Mouse (Mus musculus) embryonic facial prominence, embryonic 14.5 days (tissue): ENCODE results near the gene Efna1. TPM values are rescaled to one million over a fixed set of nuclear protein-coding genes. Genes with fewer than 3 reads are reported as not detected.

Source experiments
- ATAC-seq: fragments of 200-750 bp; cut with Nextera tagmentation; 2 replicates; pipeline ENCODE4 v1.8.0; 2017; ENCODE audit warnings: low read depth, moderate number of reproducible peaks, moderate TSS enrichment
- DNase-seq: peaks from one replicate; pipeline ENCODE4 v3.0.0-alpha.2; 2015; ENCODE audit warnings: low spot score
- H3K27ac ChIP-seq: fragments of 300-500 bp; sonication (generic); replicated peaks from 2 replicates; pipeline ENCODE4 v1.5.1; 2014; ENCODE audit warnings: low read depth, mild to moderate bottlenecking, low read length, moderate library complexity
- H3K27me3 ChIP-seq: fragments of 300-500 bp; sonication (generic); replicated peaks from 2 replicates; pipeline ENCODE4 v1.6.1; 2014; ENCODE audit warnings: low read length; ENCODE audit not compliant: control insufficient read depth, insufficient read depth
- H3K36me3 ChIP-seq: fragments of 300-500 bp; sonication (generic); 2 replicates; pipeline ENCODE4 v1.6.1; 2014; ENCODE audit warnings: low read length, mixed read lengths; ENCODE audit not compliant: control insufficient read depth, insufficient read depth
- H3K4me1 ChIP-seq: fragments of 300-500 bp; sonication (generic); 2 replicates; pipeline ENCODE4 v1.6.1; 2014; ENCODE audit warnings: antibody characterized with exemption, low read length; ENCODE audit not compliant: control insufficient read depth, insufficient read depth
- H3K4me2 ChIP-seq: fragments of 300-500 bp; sonication (generic); 2 replicates; pipeline ENCODE4 v1.6.1; 2014; ENCODE audit warnings: low read depth, mild to moderate bottlenecking, low read length, moderate library complexity, mixed read lengths
- H3K4me3 ChIP-seq: fragments of 300-500 bp; sonication (generic); 2 replicates; pipeline ENCODE4 v1.5.1; 2014; ENCODE audit warnings: low read depth, mild to moderate bottlenecking, low read length
- H3K9ac ChIP-seq: fragments of 300-500 bp; sonication (generic); 2 replicates; pipeline ENCODE4 v1.6.1; 2014; ENCODE audit warnings: low read depth, mild to moderate bottlenecking, low read length, moderate library complexity, mixed read lengths
- H3K9me3 ChIP-seq: fragments of 300-500 bp; sonication (generic); 2 replicates; pipeline ENCODE4 v1.6.1; 2016; ENCODE audit warnings: low read length; ENCODE audit not compliant: control insufficient read depth
- WGBS: fragments of 180-500 bp; shearing (Covaris S2); extraction: QIAGEN DNeasy Blood & Tissue Kit; methylation state at CpG from one replicate; pipeline ENCODE4 v1.1.7; 2014; 5-methylcytosine and 5-hydroxymethylcytosine counted together
- polyA plus RNA-seq: library from polyadenylated mRNA; unstranded; fragments of >200 nt; fragmentation: Nextera tagmentation; extraction: Ambion mirVana; gene quantifications from 2 replicates; pipeline ENCODE4 v1.2.1, GENCODE M21; 2014

The Efna1 gene
- polyA plus RNA-seq, 1 experiment from 2014 or later: 33.8 TPM

DNA sequence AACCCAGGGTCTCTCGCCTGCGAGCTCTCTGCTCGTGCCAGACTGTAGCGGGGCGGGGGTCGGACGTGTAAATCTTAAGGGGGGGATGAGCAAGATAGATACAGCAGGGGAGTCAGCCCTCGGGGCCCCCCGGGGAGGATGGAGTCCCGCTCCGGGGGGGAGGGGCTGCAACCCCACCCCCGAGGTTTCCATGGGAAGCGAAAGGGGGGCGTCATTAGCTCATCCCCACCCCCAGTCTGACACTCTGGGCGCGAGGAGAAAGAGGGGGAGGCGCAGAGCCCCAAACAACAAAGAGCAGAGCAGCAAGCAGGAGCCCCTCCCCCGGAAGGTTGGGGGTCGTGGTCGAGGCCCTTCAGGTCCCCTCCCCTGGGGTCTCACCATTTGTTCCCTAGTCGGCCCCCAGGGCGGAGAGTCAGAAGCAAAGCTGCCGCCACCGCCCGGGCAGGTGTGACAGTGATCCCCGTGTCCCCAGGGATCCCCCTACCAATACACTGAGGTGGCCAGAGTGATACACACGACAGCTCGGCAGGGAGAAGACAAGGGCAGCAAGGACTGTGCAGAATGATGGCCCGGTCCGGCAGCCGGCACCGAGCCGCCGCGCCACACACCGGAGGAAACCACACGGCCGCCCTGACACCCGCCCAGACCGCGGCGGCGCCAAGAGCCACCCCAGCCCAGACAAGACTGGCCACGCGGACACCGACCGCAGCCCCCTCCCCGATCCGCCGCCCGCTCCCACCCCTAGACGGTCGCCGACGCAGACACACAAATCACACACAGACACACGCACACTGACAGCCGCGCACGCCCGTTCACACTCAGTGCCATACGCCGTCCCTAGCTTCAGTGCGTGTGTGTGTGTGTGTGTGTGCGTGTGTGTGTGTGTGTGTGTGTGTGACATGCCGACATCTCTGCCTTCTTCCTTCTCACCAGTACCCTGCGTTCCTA, 40.5 kb upstream of the Efna1 start:
- Histone ChIP-seq H3K4me2 (peak overlapping the region; percentile 97), H3K9me3 (no peaks in the 10 kb centered on the region), H3K9ac (peak overlapping the region; percentile 73), H3K36me3 (no peaks in the 10 kb centered on the region), H3K27me3 (peaks cover 31% of the 10 kb centered on the region), H3K27ac (no peak overlapping the region; the same call in none of the 2 replicates), H3K4me1 (peaks cover 39% of the 10 kb centered on the region), H3K4me3 (peak overlapping the region; percentile 70)
- under 1% methylated on average over 49 of the region's 66 CpGs for WGBS
- ATAC-seq (no peak), DNase-seq (peak; percentile 30)

DNA sequence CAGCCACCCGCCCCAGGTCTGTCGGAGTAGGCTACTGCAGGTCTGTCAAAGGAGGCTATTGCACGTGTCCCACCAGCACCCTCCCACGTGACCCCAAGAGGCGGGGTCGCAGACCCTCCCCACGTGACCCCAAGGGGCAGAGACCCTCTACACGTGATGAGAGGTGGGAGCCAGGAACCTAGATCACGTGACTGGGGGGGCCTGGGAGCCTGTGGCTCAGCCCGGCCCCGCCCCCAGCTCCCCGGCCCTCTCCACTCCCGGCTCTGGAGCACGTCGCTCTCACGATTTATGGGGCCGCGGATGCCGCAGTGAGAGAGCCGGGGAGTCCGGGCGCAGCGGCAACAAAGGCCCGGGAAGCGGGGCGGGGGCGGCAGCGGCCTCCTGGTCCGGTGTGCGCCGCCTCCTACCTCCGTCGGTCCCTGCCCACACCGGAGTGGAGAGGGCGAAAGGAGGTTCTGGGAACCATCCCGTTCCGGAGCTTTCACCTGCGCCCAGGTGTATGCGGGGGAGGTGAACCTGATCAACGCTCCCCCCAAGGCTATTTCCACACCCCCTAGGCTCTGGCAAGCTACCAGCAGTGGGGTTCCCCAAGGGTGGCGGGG, 39.7 kb upstream of the Efna1 start:
- H3K36me3 ChIP-seq: no peaks in the 10 kb centered on the region
- peak overlapping the region; percentile 70 for H3K4me3 ChIP-seq
- DNase-seq (peak; percentile 65), ATAC-seq (no peak)
- 2% methylated on average over 12 of the region's 41 CpGs for WGBS
- no peak overlapping the region; the same call in 1 of the 2 replicates for H3K27ac ChIP-seq
- no peaks in the 10 kb centered on the region for H3K9me3 ChIP-seq
- H3K4me2 ChIP-seq: peak overlapping the region; percentile 97
- peak overlapping the region; percentile 73 for H3K9ac ChIP-seq
- H3K27me3 ChIP-seq: peaks cover 31% of the 10 kb centered on the region
- H3K4me1 ChIP-seq: peaks cover 45% of the 10 kb centered on the region

GRCm38 (mm10) chr3:89319591-89320350, 38.8 kb upstream of the Efna1 start:
- ATAC-seq (no peak), DNase-seq (peak; percentile 34)
- H3K27me3 ChIP-seq: peaks cover 31% of the 10 kb centered on the region
- peak overlapping the region; percentile 59 for H3K9ac ChIP-seq
- WGBS: 4% methylated on average over 32 of the region's 58 CpGs
- peak overlapping the region; percentile 97 for H3K4me2 ChIP-seq
- H3K4me1 ChIP-seq: peaks cover 54% of the 10 kb centered on the region
- H3K27ac ChIP-seq: peak overlapping the region; percentile 55
- H3K36me3 ChIP-seq: no peaks in the 10 kb centered on the region
- peak overlapping the region; percentile 70 for H3K4me3 ChIP-seq
- no peaks in the 10 kb centered on the region for H3K9me3 ChIP-seq

GRCm38 (mm10) chr3:89318971-89319590, 38.1 kb upstream of the Efna1 start:
- H3K27me3 ChIP-seq: peaks cover 31% of the 10 kb centered on the region
- H3K4me1 ChIP-seq: peaks cover 57% of the 10 kb centered on the region
- H3K4me3 ChIP-seq: peak overlapping the region; percentile 70
- ATAC-seq (peak; percentile 19; the same call in 1 of the 2 replicates), DNase-seq (peak; percentile 60)
- H3K27ac ChIP-seq: no peak overlapping the region
- peak overlapping the region; percentile 97 for H3K4me2 ChIP-seq
- no peaks in the 10 kb centered on the region for H3K36me3 ChIP-seq
- H3K9ac ChIP-seq: peak overlapping the region; percentile 59; the same call in 1 of the 2 replicates
- no peaks in the 10 kb centered on the region for H3K9me3 ChIP-seq
- WGBS: 7% methylated on average over 20 of the region's 21 CpGs

- Histone ChIP-seq H3K4me1 (peaks cover 57% of the 10 kb centered on the region), H3K4me2 (no peak overlapping the region), H3K9ac (no peak overlapping the region), H3K36me3 (no peaks in the 10 kb centered on the region), H3K27ac (no peak overlapping the region), H3K27me3 (peaks cover 31% of the 10 kb centered on the region), H3K4me3 (no peak overlapping the region), H3K9me3 (no peaks in the 10 kb centered on the region)
- no peak for ATAC-seq
- 52% methylated on average over 5 of the region's 8 CpGs for WGBS
- DNase-seq: no peak
These were observed 37.4 kb upstream of the Efna1 start for GRCm38 (mm10) chr3:89318316-89318715.

DNA sequence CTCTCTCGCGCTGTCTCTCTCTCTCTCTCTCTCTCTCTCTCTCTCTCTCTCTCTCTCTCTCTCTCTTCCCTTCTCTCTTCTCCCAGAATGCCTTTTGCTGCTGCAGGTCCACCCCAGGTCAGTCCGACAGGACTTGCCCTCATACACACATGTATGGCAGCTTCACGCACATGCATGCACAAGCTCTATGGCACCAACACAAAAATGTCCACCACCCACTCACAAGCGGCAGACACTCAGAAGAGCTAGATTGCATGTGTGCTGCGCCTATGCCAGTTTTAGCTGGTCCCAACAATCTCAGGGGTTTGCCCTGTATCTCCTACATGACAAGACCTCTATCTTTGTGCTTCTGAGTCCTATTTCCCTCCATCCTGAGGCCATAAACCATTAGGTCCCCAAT, 36.3 kb upstream of the Efna1 start:
- WGBS: 58% methylated on average over 6 of the region's 6 CpGs
- H3K27me3 ChIP-seq: peaks cover 31% of the 10 kb centered on the region
- ATAC-seq (no peak), DNase-seq (no peak)
- H3K4me1 ChIP-seq: peaks cover 55% of the 10 kb centered on the region
- no peak overlapping the region for H3K9ac ChIP-seq
- H3K36me3 ChIP-seq: no peaks in the 10 kb centered on the region
- peak overlapping the region; percentile 57; the same call in 1 of the 2 replicates for H3K4me2 ChIP-seq
- no peak overlapping the region for H3K27ac ChIP-seq
- H3K9me3 ChIP-seq: no peaks in the 10 kb centered on the region
- H3K4me3 ChIP-seq: no peak overlapping the region

- Histone ChIP-seq H3K27me3 (peaks cover 31% of the 10 kb centered on the region), H3K4me3 (no peak overlapping the region), H3K27ac (no peak overlapping the region), H3K4me1 (peaks cover 51% of the 10 kb centered on the region), H3K36me3 (no peaks in the 10 kb centered on the region), H3K9me3 (no peaks in the 10 kb centered on the region), H3K4me2 (peak overlapping the region; percentile 57; the same call in 1 of the 2 replicates), H3K9ac (no peak overlapping the region)
- DNase-seq: peak; percentile 94
- 6% methylated on average over 4 of the region's 4 CpGs for WGBS
- peak; percentile 45 for ATAC-seq
These were observed 35.9 kb upstream of the Efna1 start for GRCm38 (mm10) chr3:89316833-89317232.
